Mouse (Mus musculus): ENCODE measurements at regions not wholly inside any gene's neighbourhood (a gene's known extent, or its start where the extent isn't known, plus 50 kb on each side); places are given as distances from the start of the nearest gene placed in this dataset.
"Not testable (repeated sequence)": the region's sequence is repeated elsewhere in the genome, so short reads cannot be mapped to it uniquely, and the experiment has no call there.

DNA sequence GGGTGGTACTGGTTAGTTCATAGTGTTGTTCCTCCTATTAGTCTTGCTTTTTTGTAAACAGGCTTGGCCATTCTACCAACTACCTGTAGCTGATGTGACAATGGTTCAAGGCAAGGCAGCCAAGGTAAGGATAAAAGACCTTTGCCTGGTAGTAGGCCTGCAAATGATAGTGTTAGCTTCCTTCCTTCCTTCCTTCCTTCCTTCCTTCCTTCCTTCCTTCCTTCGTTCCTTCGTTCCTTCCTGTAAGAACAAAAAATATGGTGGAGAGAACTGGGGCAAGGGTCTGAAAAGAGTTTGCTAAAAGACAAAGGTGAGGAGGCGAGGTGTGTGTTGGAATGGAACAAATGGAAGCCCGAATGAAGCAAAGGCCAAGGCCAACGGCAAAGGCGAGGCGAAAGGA lies 84.8 kb upstream of the Ezh2 start:
- not testable (repeated sequence) for DNase-seq (ENCODE audit: low spot score)

GRCm38 (mm10) chr6:47672741-47673140 lies 77.6 kb upstream of the Ezh2 start:
- DNase-seq (ENCODE audit: low spot score): peak; percentile 28

DNA sequence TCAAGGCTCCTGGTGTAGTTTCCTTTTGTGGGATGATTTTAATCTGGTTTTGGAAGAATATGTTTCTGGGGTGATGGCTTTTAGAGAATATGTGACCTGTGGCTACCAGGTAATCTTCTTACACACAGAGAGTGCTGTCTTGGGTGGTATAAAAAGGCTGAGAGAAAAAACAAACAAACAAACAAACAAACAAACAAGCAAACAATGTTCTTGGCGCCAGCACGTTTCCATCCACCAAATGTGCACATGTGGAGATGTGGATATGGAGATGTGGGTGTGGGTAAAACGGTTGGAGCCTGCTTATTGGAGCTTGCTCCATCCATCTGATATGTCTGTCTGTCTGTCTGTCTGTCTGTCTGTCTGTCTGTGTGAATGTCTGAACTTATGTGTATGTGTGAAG lies 57.7 kb upstream of the Ezh2 start:
- DNase-seq (ENCODE audit: low spot score): peak; percentile 57

DNA sequence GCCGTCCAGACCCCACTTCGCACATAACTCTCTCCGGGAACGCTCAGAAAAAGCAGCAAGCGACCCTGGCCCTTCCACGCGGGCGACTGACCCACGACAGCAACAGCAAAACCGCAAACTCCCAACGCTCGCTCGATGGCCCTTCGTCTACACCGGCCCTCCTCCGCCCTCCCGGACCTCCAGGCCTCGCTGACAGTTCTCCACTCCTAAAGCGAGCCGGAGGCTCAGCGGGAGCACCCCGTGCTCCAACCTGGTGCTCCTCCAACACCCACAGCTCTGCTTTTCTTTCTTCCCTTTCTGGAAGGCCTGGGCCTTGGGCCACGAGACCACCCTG lies 56.2 kb upstream of the Ezh2 start:
- DNase-seq (ENCODE audit: low spot score): not testable (repeated sequence)

DNA sequence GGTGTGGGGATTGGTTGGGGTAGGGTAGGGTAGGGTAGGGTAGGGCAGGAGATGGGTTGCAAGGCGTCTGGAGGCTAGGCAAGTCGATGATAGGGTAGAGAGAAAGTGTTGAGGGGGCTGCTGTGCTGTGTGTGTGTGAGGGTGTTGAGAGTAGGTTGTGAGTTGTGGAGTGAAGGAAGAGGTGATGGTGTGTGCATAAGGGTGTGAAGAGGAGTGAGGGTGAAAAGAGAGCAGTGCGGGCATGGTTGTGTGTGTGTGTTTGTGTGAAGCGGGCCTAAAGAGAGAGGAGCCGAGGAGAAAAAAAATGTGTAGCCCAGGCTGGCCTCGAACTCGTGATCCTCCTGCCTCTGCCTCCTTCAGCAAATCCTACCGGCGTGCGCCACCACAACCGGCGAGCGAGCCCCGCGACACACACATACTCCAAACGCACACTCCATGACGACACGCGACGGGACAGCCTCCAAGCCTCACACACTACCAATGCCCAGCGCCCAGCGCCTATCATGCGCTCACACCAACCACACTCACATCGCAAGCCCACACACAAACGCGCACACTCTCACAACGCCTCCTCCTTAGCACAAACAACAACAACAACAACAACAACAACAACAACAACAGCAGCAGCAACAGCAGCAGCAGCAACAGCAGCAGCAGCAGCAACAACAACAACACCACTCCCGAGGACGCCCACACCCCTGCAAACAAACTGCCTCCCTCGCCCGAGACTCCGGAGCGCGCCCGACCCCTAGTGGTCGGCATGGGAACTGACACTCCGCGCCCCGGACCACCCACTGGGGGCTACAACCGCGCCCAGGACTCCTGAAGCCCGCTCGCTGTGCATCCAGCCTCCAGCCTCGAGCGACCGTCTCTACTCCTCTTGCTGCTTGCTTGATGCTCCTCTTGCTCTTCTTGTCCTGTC lies 55.6 kb upstream of the Ezh2 start:
- peak; percentile 83 for DNase-seq (ENCODE audit: low spot score)

DNA sequence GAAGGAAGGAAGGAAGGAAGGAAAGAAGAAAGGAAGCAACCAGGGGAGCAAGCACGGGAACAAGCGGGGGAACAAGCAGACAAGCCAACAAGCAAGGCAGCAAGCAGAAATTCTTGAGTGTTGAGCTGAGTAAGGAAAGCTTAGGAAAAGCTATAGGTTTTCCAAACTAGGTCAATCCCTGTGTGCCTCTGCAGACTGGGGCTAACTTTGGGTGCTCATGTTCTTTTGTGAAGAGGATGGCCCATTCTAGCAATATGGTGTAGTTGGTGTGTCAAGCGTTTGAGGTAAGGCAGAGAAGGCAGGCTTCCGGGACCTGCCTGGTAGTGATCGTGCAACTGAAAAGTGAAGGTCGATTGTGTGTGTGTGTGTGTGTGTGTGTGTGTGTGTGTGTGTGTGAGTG lies 54.8 kb upstream of the Ezh2 start:
- no peak for DNase-seq (ENCODE audit: low spot score)

DNA sequence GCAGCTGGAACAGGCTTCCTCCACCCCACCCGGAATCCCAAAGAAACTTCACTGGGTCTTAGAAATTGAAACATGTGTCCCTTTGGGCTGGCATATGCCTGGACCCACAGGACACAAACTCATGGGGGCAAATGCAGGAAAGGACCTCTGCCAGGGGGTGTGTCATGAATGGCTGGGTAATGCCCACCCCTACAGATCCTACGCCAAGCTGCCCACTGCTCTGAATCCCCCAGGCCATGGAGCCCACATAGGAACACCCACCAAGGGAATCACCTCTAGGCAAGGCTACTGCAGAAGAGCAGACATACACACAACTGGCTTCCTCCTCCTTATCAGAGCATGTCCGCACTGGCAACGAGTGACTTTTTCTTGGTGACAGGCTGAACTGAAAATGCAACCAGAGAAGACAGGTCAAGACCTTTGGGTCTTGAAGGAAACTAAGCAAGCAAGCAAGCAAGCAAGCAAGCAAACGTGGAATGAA lies 54.4 kb upstream of the Ezh2 start:
- DNase-seq (ENCODE audit: low spot score): no peak

DNA sequence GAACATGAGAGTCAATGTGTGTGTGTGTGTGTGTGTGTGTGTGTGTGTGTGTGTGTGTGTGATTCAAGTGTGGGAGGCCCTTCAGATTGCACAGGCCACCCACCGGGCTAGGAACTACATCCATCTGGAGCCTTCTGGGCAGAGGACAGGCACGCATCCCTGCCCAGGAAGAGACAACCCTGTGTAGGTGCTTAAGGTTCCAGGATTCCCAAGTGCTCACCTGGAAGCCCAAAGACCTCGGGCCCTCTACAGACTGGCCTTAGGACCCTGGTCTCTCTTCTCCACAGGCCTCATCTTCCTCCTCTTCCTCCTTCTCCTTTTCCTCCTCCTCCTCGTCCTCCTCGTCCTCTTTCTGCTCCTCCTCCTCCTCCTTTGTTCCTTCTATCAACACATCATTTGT lies 53.8 kb upstream of the Ezh2 start:
- DNase-seq (ENCODE audit: low spot score): no peak

- DNase-seq (ENCODE audit: low spot score): no peak
Observed at GRCm38 (mm10) chr6:47648316-47648715, 53.2 kb upstream of the Ezh2 start.

DNA sequence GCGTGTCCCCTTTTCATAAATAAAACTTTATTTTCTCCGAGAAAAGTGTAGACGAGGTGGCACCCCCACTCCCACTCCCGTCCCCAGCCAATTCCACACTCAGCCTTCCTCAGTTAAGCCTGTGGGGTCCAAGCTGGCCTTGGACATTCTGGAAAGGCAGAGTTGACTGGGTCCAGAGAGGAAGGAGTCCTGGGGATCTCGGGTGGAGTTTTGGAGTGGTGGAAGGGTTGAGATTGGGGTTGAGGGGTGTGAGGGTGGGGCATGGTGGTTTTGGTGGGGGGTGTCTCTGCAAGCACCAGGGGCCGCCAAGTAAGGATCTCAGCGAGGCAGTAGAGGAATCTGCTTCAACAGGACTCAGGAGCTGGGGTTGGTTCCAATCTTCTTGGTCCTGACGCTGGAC lies 52.7 kb upstream of the Ezh2 start:
- DNase-seq (ENCODE audit: low spot score): no peak

- no peak for DNase-seq (ENCODE audit: low spot score)
Observed at GRCm38 (mm10) chr6:47646731-47647567, 51.8 kb upstream of the Ezh2 start.

GRCm38 (mm10) chr6:47646022-47646421 lies 50.9 kb upstream of the Ezh2 start:
- DNase-seq (ENCODE audit: low spot score): no peak

Data from ovary, adult 18-20 months (tissue).